Mouse (Mus musculus) liver, embryonic 15.5 days (tissue): Measurements from ENCODE around the gene Nans. TPM values are rescaled to one million over a fixed set of nuclear protein-coding genes. Genes with fewer than 3 reads are reported as not detected.
A peak's percentile ranks its signal among the peaks of the same experiment; 100 is the strongest.

Source experiments
- ATAC-seq: fragments of 200-750 bp; cut with Nextera tagmentation; 2 replicates; pipeline ENCODE4 v1.8.0; 2017; ENCODE audit warnings: moderate number of reproducible peaks, mild to moderate bottlenecking, moderate library complexity; ENCODE audit not compliant: insufficient read depth
- H3K27ac ChIP-seq: fragments of 300-500 bp; sonication (generic); replicated peaks from 2 replicates; pipeline ENCODE4 v1.5.1; 2015; ENCODE audit warnings: mild to moderate bottlenecking, inconsistent platforms
- H3K27me3 ChIP-seq: fragments of 300-500 bp; sonication (generic); 2 replicates; pipeline ENCODE4 v1.6.1; 2015; ENCODE audit warnings: mild to moderate bottlenecking, inconsistent platforms
- H3K36me3 ChIP-seq: fragments of 300-500 bp; sonication (generic); replicated peaks from 2 replicates; pipeline ENCODE4 v1.6.1; 2015; ENCODE audit warnings: moderate library complexity, mild to moderate bottlenecking, inconsistent platforms
- H3K4me1 ChIP-seq: fragments of 300-500 bp; sonication (generic); replicated peaks from 2 replicates; pipeline ENCODE4 v1.6.1; 2015; ENCODE audit warnings: inconsistent platforms
- H3K4me2 ChIP-seq: fragments of 300-500 bp; sonication (generic); 2 replicates; pipeline ENCODE4 v1.6.1; 2015; ENCODE audit warnings: moderate library complexity, mild to moderate bottlenecking, inconsistent platforms
- H3K4me3 ChIP-seq: fragments of 300-500 bp; sonication (generic); replicated peaks from 2 replicates; pipeline ENCODE4 v1.5.1; 2015; ENCODE audit warnings: mild to moderate bottlenecking, inconsistent platforms
- H3K9ac ChIP-seq: fragments of 300-500 bp; sonication (generic); 2 replicates; pipeline ENCODE4 v1.6.1; 2015; ENCODE audit warnings: moderate library complexity, mild to moderate bottlenecking, inconsistent platforms
- H3K9me3 ChIP-seq: fragments of 300-500 bp; sonication (generic); replicated peaks from 2 replicates; pipeline ENCODE4 v1.6.1; 2016; ENCODE audit warnings: inconsistent platforms
- WGBS: fragments of 180-500 bp; shearing (Covaris S2); methylation state at CpG from one replicate; pipeline ENCODE4 v1.1.7; 2015; ENCODE audit warnings: mixed read lengths; ENCODE audit not compliant: insufficient replicate concordance; 5-methylcytosine and 5-hydroxymethylcytosine counted together
- polyA plus RNA-seq: library from polyadenylated mRNA; unstranded; fragments of >200 nt; fragmentation: Nextera tagmentation; extraction: Ambion mirVana; gene quantifications from 2 replicates; pipeline ENCODE4 v1.2.1, GENCODE M21; 2015

Gene Nans
- polyA plus RNA-seq, 1 experiment from 2014 or later, result 51.9 TPM

- WGBS, result 11% methylated on average over 13 of the region's 13 CpGs
- no peak for ATAC-seq
These were observed 36.0 kb upstream of the Nans start for GRCm38 (mm10) chr4:46452855-46453719.

GRCm38 (mm10) chr4:46454097-46454864 is 34.8 kb upstream of the Nans start:
- peaks cover 75% of the 10 kb centered on the region for H3K4me1 ChIP-seq
- peak overlapping the region; percentile 98 for H3K9ac ChIP-seq
- H3K27ac ChIP-seq, result peak overlapping the region; percentile 98
- H3K9me3 ChIP-seq, result no peaks in the 10 kb centered on the region
- peaks cover 60% of the 10 kb centered on the region for H3K36me3 ChIP-seq
- H3K4me3 ChIP-seq, result peak overlapping the region; percentile 92
- peak overlapping the region; percentile 90 for H3K4me2 ChIP-seq
- WGBS, result 31% methylated on average over 5 of the region's 5 CpGs
- no peaks in the 10 kb centered on the region for H3K27me3 ChIP-seq
- peak; percentile 14 for ATAC-seq

More at GRCm38 (mm10) chr4:46452855-46453719, 36.0 kb upstream of the Nans start:
- Histone ChIP-seq H3K27ac (peak overlapping the region; percentile 98), H3K4me2 (peak overlapping the region; percentile 90), H3K27me3 (no peaks in the 10 kb centered on the region), H3K9ac (peak overlapping the region; percentile 98), H3K36me3 (peaks cover 48% of the 10 kb centered on the region), H3K4me1 (peaks cover 77% of the 10 kb centered on the region), H3K4me3 (peak overlapping the region; percentile 92), H3K9me3 (no peaks in the 10 kb centered on the region)

GRCm38 (mm10) chr4:46456762-46457161 is 32.3 kb upstream of the Nans start:
- peaks cover 74% of the 10 kb centered on the region for H3K4me1 ChIP-seq
- H3K4me2 ChIP-seq, result peak overlapping the region; percentile 90
- no peak for ATAC-seq
- peak overlapping the region; percentile 35; the same call in 1 of the 2 replicates for H3K9ac ChIP-seq
- H3K36me3 ChIP-seq, result peaks cover 85% of the 10 kb centered on the region
- H3K9me3 ChIP-seq, result no peaks in the 10 kb centered on the region
- H3K27me3 ChIP-seq, result no peaks in the 10 kb centered on the region
- H3K27ac ChIP-seq, result peak overlapping the region; percentile 98
- WGBS, result 56% methylated on average over 4 of the region's 4 CpGs
- peak overlapping the region; percentile 92; the same call in 1 of the 2 replicates for H3K4me3 ChIP-seq

- 72% methylated on average over 3 of the region's 3 CpGs for WGBS
- peak overlapping the region; percentile 98 for H3K27ac ChIP-seq
- ATAC-seq, result no peak
- no peaks in the 10 kb centered on the region for H3K9me3 ChIP-seq
- H3K4me3 ChIP-seq, result peak overlapping the region; percentile 92; the same call in 1 of the 2 replicates
- H3K36me3 ChIP-seq, result peaks cover 89% of the 10 kb centered on the region
- H3K9ac ChIP-seq, result no peak overlapping the region
- H3K27me3 ChIP-seq, result no peaks in the 10 kb centered on the region
- peak overlapping the region; percentile 90 for H3K4me2 ChIP-seq
- peaks cover 76% of the 10 kb centered on the region for H3K4me1 ChIP-seq
These were observed 31.9 kb upstream of the Nans start for GRCm38 (mm10) chr4:46457186-46457585.

- Histone ChIP-seq H3K9me3 (no peaks in the 10 kb centered on the region), H3K36me3 (peaks cover 92% of the 10 kb centered on the region), H3K4me3 (no peak overlapping the region), H3K4me2 (peak overlapping the region; percentile 90; the same call in 1 of the 2 replicates), H3K4me1 (peaks cover 81% of the 10 kb centered on the region), H3K27ac (peak overlapping the region; percentile 98), H3K27me3 (no peaks in the 10 kb centered on the region), H3K9ac (no peak overlapping the region)
- WGBS, result 85% methylated on average over 2 of the region's 2 CpGs
- ATAC-seq, result no peak
These were observed 30.6 kb upstream of the Nans start for GRCm38 (mm10) chr4:46458411-46458810.

GRCm38 (mm10) chr4:46463130-46463830 is 25.8 kb upstream of the Nans start:
- 72% methylated on average over 7 of the region's 7 CpGs for WGBS
- no peaks in the 10 kb centered on the region for H3K27me3 ChIP-seq

GRCm38 (mm10) chr4:46465740-46466139 is 23.3 kb upstream of the Nans start:
- peaks cover 26% of the 10 kb centered on the region for H3K4me1 ChIP-seq
- no peak overlapping the region for H3K9ac ChIP-seq
- H3K9me3 ChIP-seq, result no peaks in the 10 kb centered on the region
- H3K36me3 ChIP-seq, result peaks cover 99% of the 10 kb centered on the region
- ATAC-seq, result no peak
- no peak overlapping the region for H3K27ac ChIP-seq
- 85% methylated on average over 3 of the region's 3 CpGs for WGBS
- no peak overlapping the region for H3K4me2 ChIP-seq
- H3K4me3 ChIP-seq, result no peak overlapping the region
- no peaks in the 10 kb centered on the region for H3K27me3 ChIP-seq

More at GRCm38 (mm10) chr4:46463130-46463830, 25.8 kb upstream of the Nans start:
- peak; percentile 51 for ATAC-seq
- Histone ChIP-seq H3K9ac (no peak overlapping the region), H3K27ac (peak overlapping the region; percentile 34; the same call in 1 of the 2 replicates), H3K4me1 (peaks cover 42% of the 10 kb centered on the region), H3K36me3 (peaks cover 99% of the 10 kb centered on the region), H3K4me2 (no peak overlapping the region), H3K9me3 (no peaks in the 10 kb centered on the region), H3K4me3 (no peak overlapping the region)

- Histone ChIP-seq H3K4me1 (no peaks in the 10 kb centered on the region), H3K36me3 (peaks cover 96% of the 10 kb centered on the region), H3K27me3 (no peaks in the 10 kb centered on the region), H3K9ac (no peak overlapping the region), H3K4me3 (no peak overlapping the region), H3K4me2 (no peak overlapping the region), H3K27ac (no peak overlapping the region), H3K9me3 (no peaks in the 10 kb centered on the region)
- 85% methylated on average over 5 of the region's 5 CpGs for WGBS
- ATAC-seq, result no peak
These were observed 13.9 kb upstream of the Nans start for GRCm38 (mm10) chr4:46475101-46475500.

- Histone ChIP-seq H3K9ac (no peak overlapping the region), H3K36me3 (peaks cover 56% of the 10 kb centered on the region), H3K27ac (no peak overlapping the region), H3K27me3 (no peaks in the 10 kb centered on the region), H3K4me3 (no peak overlapping the region), H3K4me2 (no peak overlapping the region), H3K9me3 (no peaks in the 10 kb centered on the region), H3K4me1 (peaks cover 3% of the 10 kb centered on the region; the same call in 1 of the 2 replicates)
- ATAC-seq, result no peak
- 84% methylated on average over 2 of the region's 2 CpGs for WGBS
These were observed 10.0 kb upstream of the Nans start for GRCm38 (mm10) chr4:46479081-46479480.

GRCm38 (mm10) chr4:46485696-46486417 is 3.2 kb upstream of the Nans start:
- 14% methylated on average over 14 of the region's 14 CpGs for WGBS

More at GRCm38 (mm10) chr4:46485696-46486417, 3.2 kb upstream of the Nans start:
- Histone ChIP-seq H3K36me3 (no peaks in the 10 kb centered on the region), H3K4me2 (peak overlapping the region; percentile 46), H3K27ac (peak overlapping the region; percentile 72), H3K4me1 (peaks cover 52% of the 10 kb centered on the region), H3K4me3 (0 out of 2 replicates have a peak overlapping the region, but pooled peaks have one; percentile 12), H3K27me3 (no peaks in the 10 kb centered on the region), H3K9me3 (no peaks in the 10 kb centered on the region), H3K9ac (peak overlapping the region; percentile 23; the same call in 1 of the 2 replicates)
- no peak for ATAC-seq
